Mouse (Mus musculus) activated CD4-positive, CD25-positive, alpha-beta regulatory T cell, adult 4 months (primary cell): ENCODE results near the gene Sec63. TPM values are rescaled to one million over a fixed set of nuclear protein-coding genes. Genes with fewer than 3 reads are reported as not detected.

Experiments
- ATAC-seq: one replicate; pipeline ENCODE4 v1.8.0; 2017
- polyA plus RNA-seq, 2 experiments: library from polyadenylated mRNA; unstranded; fragments of 100-300 nt; shearing (Covaris generic); gene quantifications; one replicate each; pipeline ENCODE4 v1.2.1; 2017

Sec63 gene
- polyA plus RNA-seq, 2 experiments from 2014 or later, result 15.9 to 19.1 TPM

DNA sequence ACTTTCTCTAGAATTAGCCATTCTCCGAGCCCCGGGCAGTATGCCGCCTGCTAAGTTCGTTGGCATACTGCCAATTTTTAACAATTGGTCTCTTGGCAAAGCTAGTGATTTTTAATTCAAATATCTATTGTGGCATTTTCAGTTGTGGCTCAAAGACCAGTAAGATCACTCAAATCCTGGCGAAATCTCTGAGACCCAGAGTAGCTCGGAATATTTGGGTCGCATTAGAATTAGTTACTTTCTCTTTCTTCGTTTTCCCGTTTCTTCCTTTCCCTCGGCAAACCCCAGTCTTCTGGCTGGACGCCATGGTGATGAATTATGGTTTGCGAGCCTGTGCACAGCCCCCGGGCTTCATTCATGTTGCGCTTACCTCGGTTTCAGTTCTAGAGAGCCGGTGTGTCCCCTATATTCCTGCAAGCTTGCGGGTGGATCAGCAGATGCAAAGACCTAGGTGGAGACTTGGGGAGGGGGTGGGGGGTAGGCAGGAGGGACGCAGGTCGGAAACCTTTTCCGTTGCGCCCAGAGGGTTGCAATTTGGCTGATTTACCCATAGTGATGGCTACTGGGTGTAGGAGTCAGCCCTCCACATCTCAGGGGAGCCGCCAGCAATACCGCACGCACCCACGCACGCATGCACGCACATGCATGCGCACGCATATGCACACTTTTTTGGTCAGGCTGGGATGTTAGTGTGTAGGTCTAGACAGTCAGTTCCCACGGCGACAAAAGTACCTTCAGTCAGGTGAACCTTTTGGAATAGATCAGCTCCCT lies 102.5 kb downstream of the Sec63 start:
- ATAC-seq, result no peak

DNA sequence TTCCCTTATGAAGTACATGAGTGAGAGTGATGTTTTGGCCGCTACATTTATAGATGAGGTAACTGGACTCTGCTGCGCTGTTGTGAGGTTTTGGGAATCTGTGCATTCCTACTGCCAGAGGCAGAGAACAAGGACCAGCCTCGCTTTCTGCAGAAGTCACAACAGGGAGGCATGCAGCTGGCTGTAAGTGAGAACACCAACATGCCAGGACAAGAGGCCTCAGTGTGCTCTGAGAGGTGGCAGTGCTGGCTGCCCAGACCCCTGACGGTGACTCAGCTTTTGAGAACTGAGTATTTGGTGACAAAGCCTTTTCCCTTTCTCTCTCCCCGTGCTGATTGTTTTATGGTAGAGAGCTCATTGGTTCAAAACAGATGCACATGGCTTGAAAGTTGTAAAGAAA lies 103.4 kb downstream of the Sec63 start:
- no peak for ATAC-seq

DNA sequence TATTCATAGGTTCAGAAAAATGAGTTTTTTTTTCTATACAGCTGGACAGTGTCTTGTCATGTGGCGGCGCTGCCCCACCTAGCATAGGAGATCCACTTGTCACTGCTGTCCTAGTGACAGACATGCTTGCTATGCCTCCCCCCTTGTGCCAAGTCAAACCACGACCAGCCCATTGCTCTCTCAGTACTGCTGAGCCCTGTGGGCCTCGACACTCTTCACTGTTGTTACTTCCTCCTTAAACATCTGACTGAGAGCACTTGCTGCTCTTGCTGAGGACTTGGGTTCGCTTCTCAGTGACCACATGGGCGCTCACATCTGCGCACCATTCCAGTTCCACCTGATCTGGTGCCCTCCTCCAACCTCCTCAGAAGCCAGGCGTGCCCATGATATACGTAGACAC lies 107.1 kb downstream of the Sec63 start:
- no peak for ATAC-seq

DNA sequence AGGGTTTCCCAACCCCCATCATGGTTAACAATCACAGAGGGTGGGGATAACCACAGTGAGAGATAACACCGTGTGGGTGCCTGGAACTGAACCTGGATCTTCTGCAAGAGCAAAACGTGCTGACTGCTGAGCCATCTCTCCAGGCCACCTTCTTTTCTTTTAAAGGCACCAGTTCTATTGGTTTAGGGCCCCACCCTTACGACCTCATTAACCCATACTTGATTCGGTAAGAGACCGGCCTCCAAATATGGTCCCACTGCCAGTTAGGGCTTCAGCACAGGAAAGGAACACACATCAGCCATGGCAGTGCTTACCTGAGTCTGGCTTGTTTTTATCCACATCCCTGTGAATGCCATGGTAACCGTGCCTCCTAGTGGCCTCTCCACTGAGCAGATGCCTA lies 108.2 kb downstream of the Sec63 start:
- ATAC-seq, result peak; percentile 42

DNA sequence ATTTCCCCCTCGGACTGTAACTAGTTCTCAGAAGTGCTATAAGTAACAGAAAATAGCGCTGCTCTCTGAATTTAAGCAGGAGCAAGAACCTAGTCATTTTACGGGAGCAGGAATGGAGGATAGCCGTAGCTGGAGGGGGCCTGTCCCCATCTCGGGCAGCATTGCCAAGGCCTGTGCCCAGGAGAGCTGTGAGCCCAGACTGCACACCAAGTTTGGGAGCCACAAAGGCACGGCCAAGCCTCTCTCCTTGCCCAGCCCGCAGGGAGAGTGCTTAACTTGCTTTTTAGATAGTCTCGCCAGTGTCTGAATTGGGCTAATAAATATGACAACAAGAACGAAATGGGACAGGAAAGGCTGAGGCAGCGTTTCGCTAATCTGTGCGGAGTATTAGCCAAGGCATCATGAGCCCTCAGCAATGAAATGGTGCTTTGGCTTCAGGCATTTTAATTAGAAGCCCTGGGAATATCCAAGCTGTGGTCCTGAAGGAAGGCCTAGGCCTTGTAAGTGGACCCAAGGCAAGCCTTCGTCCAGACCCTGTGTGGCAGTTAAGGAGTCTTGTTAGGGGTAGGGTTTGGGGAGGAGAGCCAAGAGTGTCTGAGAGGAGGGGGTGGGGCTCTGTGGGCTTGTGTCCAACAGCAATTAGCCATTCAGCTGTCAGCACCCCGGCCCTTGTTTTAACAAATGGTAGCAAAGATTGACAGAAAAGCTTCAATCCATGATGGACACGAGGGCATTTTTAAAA lies 111.1 kb downstream of the Sec63 start:
- no peak for ATAC-seq

DNA sequence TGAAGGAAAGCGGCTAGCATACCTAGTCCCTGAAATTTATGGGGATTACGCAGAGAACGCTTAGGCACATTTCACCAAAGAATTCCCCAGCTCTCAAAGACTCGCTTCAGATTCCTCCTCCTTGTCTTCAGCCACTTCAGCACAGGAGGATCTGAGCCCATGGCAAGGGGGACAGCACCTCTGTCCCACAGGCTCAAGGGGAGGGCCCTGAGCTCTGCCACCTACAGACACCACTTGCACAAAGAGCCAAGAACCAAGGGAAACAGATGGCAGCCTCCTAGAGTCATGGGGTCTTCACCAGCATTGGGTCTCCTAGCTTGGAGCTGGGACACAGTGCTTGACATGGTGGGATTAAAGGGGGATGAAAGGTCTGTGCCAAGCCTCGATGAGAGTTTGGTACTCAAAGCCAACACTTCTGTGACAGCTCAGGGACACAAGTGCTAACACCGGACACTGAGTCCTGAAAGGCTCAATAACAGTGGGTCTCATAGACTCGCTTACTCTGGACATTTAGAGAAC lies 111.8 kb downstream of the Sec63 start:
- no peak for ATAC-seq

DNA sequence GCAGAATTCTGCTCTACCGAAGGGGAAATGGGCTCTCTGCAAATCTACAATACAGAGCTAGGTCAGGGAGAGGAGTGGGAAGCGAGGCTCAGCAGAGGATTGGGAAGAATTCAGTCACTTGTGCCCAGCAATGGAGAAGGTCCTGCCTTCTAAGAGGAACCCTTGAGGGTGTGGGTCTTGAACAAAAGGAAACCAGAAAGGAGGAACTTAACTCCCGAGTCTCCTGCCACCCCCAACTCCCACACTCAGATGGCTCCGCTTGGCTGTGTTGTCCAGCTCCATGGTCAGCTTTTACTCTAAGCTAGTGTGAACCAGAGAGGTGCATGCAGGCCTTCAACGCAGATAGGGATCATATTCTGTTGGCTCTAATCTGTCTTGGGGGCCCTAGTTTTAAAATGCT lies 114.9 kb downstream of the Sec63 start:
- no peak for ATAC-seq

DNA sequence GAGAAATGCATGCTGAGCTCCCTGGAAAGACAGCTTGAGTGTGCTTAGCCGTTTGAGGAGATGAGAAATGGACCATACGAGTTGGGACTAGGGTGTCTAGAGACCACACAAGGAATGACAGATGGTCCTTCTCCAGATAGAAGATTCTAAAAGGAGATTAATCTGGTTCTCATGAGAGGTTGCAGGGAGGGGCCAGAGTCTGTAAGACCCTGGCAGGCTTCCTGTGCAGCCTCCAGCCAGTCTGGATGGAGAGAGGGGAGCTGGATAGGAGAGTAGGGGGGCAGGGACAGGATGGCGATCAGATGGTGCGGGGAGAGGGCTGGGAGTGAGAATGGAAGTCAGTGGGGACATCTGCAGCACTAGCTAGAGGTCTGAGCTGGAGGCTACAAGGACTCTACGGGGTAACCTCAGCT lies 118.0 kb downstream of the Sec63 start:
- ATAC-seq, result no peak

DNA sequence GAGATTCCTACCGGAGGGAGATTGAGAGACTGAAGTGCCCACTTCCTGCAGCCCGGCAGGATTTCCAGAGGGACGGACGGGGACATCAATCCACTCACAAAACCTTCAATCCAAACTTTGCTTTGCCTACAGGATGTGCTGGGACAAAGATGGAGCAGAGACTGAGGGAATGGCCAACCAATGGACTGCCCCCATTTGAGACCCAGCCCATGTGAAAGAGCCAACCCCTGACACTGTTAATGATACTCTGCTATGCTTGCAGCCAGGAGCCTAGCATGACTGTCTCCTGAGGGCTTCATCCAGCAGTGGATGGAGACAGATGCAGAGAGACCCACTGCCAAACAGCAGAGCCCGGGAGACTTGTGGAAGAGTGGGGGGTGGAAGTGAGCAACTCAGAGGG lies 118.4 kb downstream of the Sec63 start:
- ATAC-seq, result no peak

Other genes starting within 250 kb of the Sec63 start
- not detected for gene Nr2e1, start 177.9 kb upstream of the Sec63 start, polyA plus RNA-seq
- gene Ostm1, start 177.7 kb upstream of the Sec63 start, polyA plus RNA-seq, result 10 to 100 TPM; 35.5 to 46.7 TPM
- 10 to 100 TPM; 26.9 to 40.4 TPM for gene Scml4, start 98.9 kb downstream of the Sec63 start, polyA plus RNA-seq